Mouse (Mus musculus): ENCODE measurements around the gene Milr1.

Gene Milr1

DNA sequence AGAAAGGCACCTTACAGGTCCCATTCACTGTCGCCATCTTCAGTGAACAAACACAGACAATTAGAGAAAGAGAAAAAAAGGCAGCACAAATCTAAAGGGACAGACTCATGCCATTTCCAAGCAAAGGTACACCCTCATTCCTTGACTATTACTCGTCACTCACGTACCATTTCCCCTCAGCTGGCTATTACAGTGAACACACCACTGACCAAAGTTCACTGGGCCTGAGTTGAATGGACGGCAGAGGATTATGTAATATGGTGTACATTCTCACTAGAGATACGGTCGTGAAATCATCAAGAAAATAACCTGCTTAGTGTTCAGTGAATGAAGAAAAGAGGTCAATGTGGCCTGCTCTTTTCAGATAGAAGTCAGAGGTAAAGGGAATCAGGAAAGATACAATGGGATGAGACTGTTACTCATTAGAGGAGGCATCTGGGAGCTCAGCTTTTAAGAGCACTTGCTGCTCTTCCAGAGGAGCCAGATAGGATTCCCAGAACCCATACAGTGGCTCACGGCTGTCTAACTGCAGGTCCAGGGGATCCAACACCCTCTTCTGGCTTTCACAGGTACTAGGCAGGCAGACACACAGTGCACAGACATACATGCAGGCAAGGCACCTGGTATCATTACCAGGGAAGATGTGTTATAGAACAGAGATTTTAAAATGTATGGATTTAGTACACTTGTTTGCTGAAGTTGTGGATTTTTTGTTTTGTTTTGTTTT is 61.5 kb downstream of the Milr1 start:
- no peak for DNase-seq (ENCODE audit: low spot score in 2 of 2)

DNA sequence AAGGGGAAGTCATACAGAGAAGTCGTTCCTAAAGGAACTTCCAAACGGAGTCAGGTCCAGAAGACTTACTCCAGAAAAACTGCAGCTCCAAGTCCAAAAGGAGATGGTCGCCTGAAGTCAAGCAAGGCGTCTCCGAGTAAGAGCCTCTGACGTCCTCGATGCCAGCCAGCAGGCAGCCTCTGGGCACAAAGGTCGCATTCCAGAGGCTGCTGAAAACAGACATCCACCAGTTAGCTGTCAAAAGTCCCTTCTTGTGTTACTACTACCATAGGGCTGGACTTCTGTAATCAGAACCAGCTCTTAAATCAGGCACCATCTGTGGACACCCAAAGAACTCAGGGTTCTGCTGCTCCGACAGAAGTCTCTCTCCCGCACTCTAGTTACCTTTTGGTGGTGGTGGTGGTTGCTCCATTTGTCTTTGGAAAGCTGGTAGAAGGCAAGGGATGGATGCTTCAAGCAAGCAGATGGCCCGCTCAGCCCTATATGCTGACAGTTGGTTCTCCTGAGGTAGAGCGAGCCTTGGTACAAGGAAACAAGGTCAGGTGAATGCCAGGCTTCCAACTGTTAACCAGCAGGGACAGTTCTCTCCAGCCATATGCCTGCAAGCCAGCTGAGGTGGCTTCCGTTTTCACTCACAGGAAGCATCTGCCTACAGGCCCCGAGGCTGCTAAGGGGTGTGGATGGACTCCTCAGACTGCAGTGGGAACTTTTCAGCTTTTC is 63.7 kb downstream of the Milr1 start:
- DNase-seq (ENCODE audit: low spot score in 2 of 2): no peak

- no peak for DNase-seq (ENCODE audit: low spot score in 2 of 2)
Measured at GRCm38 (mm10) chr11:106815331-106815730, 64.3 kb downstream of the Milr1 start.

DNA sequence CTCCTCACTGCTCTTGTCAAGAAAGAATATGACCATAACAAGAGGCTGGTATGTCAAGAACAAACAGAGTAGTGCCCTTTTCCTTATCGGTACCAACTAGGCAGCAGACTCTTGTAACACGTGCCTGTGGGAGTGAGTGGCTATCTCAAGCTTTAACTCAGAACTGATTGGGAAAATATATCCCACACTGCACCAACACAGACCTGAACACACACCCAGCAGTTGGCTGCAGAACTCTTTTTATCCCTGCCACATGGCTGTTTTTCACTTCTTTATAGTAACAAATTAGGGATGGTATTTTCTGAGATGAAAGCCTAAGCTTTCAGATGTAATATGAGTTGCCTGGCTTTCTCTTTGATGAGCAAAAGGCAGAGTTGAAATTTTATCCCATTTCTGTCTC is 64.7 kb downstream of the Milr1 start:
- no peak for DNase-seq (ENCODE audit: low spot score in 2 of 2)

- no peak for DNase-seq (ENCODE audit: low spot score in 2 of 2)
Measured at GRCm38 (mm10) chr11:106816316-106816715, 65.3 kb downstream of the Milr1 start.

DNA sequence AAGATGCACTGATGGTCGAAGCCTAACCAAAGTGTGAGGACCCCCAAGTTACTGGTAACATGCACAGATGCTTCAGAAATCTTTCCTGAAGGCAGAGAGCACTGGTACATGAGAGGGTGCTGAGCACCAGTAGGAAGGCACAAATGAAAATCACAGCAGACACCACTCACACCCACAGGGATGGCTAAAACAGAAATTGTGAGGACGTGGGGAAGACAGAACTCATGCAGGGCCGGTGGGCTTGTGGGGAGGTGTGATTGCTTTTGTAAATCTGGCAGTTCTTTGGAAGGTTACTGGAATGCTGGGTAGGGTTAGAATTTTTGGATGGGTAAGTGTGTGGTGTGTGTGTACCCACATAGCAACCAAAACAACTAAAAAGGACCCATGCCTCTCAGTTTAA is 66.1 kb downstream of the Milr1 start:
- DNase-seq (ENCODE audit: low spot score in 2 of 2): no peak

DNA sequence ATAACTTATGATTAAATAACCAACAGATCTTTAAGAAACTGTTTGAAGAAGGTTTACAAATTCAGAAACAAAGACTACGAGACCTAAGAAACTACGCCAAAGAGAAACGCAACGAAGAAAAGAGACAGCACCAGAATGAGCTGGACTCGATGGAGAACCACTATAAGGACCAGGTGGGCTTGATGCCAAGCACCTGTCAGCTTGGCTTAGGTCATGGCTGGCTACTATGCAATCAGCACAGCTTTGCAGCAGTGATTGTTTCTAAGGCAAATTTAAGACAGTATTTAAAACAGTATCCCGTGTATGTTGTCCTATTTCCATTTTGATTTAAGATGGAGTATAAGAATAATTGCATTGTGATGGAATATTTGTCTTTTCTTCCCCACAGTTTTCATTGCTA is 66.8 kb downstream of the Milr1 start:
- no peak for DNase-seq (ENCODE audit: low spot score in 2 of 2)

- DNase-seq (ENCODE audit: low spot score in 2 of 2): no peak
Measured at GRCm38 (mm10) chr11:106818341-106818740, 67.3 kb downstream of the Milr1 start.
